Mouse (Mus musculus) left cerebral cortex, postnatal 25 days (tissue): ENCODE results near the gene Gtse1. TPM values are rescaled to one million over a fixed set of nuclear protein-coding genes. Genes with fewer than 3 reads are reported as not detected.

Source experiments
- DNase-seq, 2 experiments: peaks; one replicate each; pipeline ENCODE4 v3.0.0; 2022; ENCODE audit warnings: low spot score in 2 of 2, mixed read lengths in 1 of 2
- intact Hi-C: fragments of 180-260 bp; cut with DNase I; formaldehyde crosslinking; loops from one replicate; pipeline ENCODE4 v1.15.1; 2025
- total RNA-seq, 2 experiments: library from RNA; stranded (reverse); gene quantifications; 2 replicates each; pipeline ENCODE4 v1.2.3; 2021

Gtse1 gene
- total RNA-seq, 2 experiments from 2014 or later = 0.50 to 0.82 TPM

GRCm38 (mm10) chr15:85909492-85909829 lies 49.9 kb downstream of the Gtse1 start:
- intact Hi-C loops = no loop called here

DNA sequence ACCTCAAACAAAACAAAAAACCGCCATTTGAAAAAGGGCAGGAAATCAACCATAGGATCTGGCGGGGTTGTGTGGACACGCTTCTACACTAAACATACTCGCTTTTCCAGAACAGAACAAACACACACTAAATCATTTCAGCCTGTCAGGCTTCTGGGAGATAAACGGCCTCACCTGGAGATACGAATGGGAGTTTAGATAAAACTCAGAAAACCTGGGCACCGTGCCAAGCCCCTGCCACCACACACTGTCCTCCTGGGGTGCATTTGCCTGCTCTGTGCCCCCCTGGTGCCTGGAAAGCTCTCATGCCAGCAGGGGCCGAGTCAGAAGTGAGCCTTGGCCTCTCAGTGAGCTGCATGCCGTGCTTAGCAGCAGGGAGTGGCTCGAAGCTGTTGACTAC lies 50.4 kb downstream of the Gtse1 start:
- intact Hi-C loops = no loop called here
- DNase-seq = no peak

More at GRCm38 (mm10) chr15:85909492-85909829, 49.9 kb downstream of the Gtse1 start:
- no peak for DNase-seq

GRCm38 (mm10) chr15:85913605-85914004 lies 54.1 kb downstream of the Gtse1 start:
- intact Hi-C loops = no loop called here
- peak in 1 of 2 experiments; percentile 11 for DNase-seq

GRCm38 (mm10) chr15:85919191-85919891 lies 59.8 kb downstream of the Gtse1 start:
- intact Hi-C loops = no loop called here
- no peak for DNase-seq

GRCm38 (mm10) chr15:85919892-85920248 lies 60.3 kb downstream of the Gtse1 start:
- no peak for DNase-seq
- intact Hi-C loops = no loop called here

- no peak for DNase-seq
- intact Hi-C loops = no loop called here
Observed at GRCm38 (mm10) chr15:85921855-85922254, 62.3 kb downstream of the Gtse1 start.

Other genes with a start within 250 kb of the Gtse1 start
- gene Ppara, start 124.8 kb upstream of the Gtse1 start, total RNA-seq = 1 to 10 TPM; 3.3 to 4.2 TPM
- 10 to 100 TPM; 21.4 to 22.6 TPM for gene Cdpf1, start 48.0 kb upstream of the Gtse1 start, total RNA-seq
- gene Pkdrej, start 38.0 kb upstream of the Gtse1 start, total RNA-seq = under 1 TPM; 0.69 to 0.92 TPM
- 1 to 10 TPM; 4.0 to 7.1 TPM for gene Ttc38, start 27.4 kb upstream of the Gtse1 start, total RNA-seq
- 10 to 100 TPM; 25.3 to 29.3 TPM for gene Trmu, start 19.6 kb downstream of the Gtse1 start, total RNA-seq
- gene Celsr1, start 174.0 kb downstream of the Gtse1 start, total RNA-seq = 1 to 10 TPM; 3.1 to 3.9 TPM
- gene Gramd4, start 197.9 kb downstream of the Gtse1 start, total RNA-seq = 10 to 100 TPM; 42.0 to 47.6 TPM